Mouse (Mus musculus) forebrain, embryonic 11.5 days (tissue): ENCODE measurements around the gene Ikzf1. TPM values are rescaled to one million over a fixed set of nuclear protein-coding genes. Genes with fewer than 3 reads are reported as not detected.

ENCODE experiments used
- ATAC-seq: fragments of 200-750 bp; cut with Nextera tagmentation; replicated peaks from 2 replicates; pipeline ENCODE4 v1.8.0; 2017; ENCODE audit warnings: moderate TSS enrichment; ENCODE audit not compliant: low FRiP score
- DNase-seq: peaks from one replicate; pipeline ENCODE4 v3.0.0-alpha.2; 2017; ENCODE audit warnings: low spot score
- H3K27ac ChIP-seq: fragments of 300-500 bp; sonication (generic); 2 replicates; pipeline ENCODE4 v1.5.1; 2014; ENCODE audit warnings: low read depth, low read length
- H3K27me3 ChIP-seq: fragments of 300-500 bp; sonication (generic); 2 replicates; pipeline ENCODE4 v1.6.1; 2014; ENCODE audit warnings: mild to moderate bottlenecking, low read length, mixed read lengths; ENCODE audit not compliant: control insufficient read depth, insufficient read depth
- H3K36me3 ChIP-seq: fragments of 300-500 bp; sonication (generic); 2 replicates; pipeline ENCODE4 v1.6.1; 2014; ENCODE audit warnings: mild to moderate bottlenecking, low read length, moderate library complexity, mixed read lengths; ENCODE audit not compliant: control insufficient read depth, insufficient read depth
- H3K4me1 ChIP-seq: fragments of 300-500 bp; sonication (generic); replicated peaks from 2 replicates; pipeline ENCODE4 v1.6.1; 2014; ENCODE audit warnings: low read length, mixed read lengths; ENCODE audit not compliant: control insufficient read depth, insufficient read depth
- H3K4me2 ChIP-seq: fragments of 300-500 bp; sonication (generic); 2 replicates; pipeline ENCODE4 v1.6.1; 2014; ENCODE audit warnings: low read depth, mild to moderate bottlenecking, low read length, moderate library complexity, mixed read lengths; ENCODE audit not compliant: severe bottlenecking
- H3K4me3 ChIP-seq: fragments of 300-500 bp; sonication (generic); 2 replicates; pipeline ENCODE4 v1.5.1; 2014; ENCODE audit warnings: low read depth, low read length
- H3K9ac ChIP-seq: fragments of 300-500 bp; sonication (generic); 2 replicates; pipeline ENCODE4 v1.6.1; 2014; ENCODE audit warnings: low read length
- H3K9me3 ChIP-seq: fragments of 300-500 bp; sonication (generic); 2 replicates; pipeline ENCODE4 v1.6.1; 2016; ENCODE audit warnings: low read length, mixed read lengths; ENCODE audit not compliant: control insufficient read depth
- WGBS: fragments of 180-500 bp; shearing (Covaris S2); extraction: QIAGEN DNeasy Blood & Tissue Kit; methylation state at CpG from one replicate; pipeline ENCODE4 v1.1.7; 2014; 5-methylcytosine and 5-hydroxymethylcytosine counted together
- polyA plus RNA-seq: library from polyadenylated mRNA; unstranded; fragments of >200 nt; fragmentation: Nextera tagmentation; extraction: Ambion mirVana; gene quantifications from 2 replicates; pipeline ENCODE4 v1.2.1, GENCODE M21; 2014

The Ikzf1 gene
- polyA plus RNA-seq: 3.4 and 4.2 TPM in 2 replicates

GRCm38 (mm10) chr11:11684930-11685852 is at the start of gene Ikzf1:
Gene Ikzf1, plus strand, starts transcription at chr11:11685003.
- Histone ChIP-seq H3K27me3 (peaks cover 15% of the 10 kb centered on the region), H3K36me3 (no peaks in the 10 kb centered on the region), H3K27ac (no peak within 1 kb of the TSS), H3K9me3 (no peaks in the 10 kb centered on the region), H3K4me3 (peak within 1 kb of the TSS; percentile 67), H3K9ac (peak within 1 kb of the TSS; percentile 65), H3K4me1 (peaks cover 4% of the 10 kb centered on the region; the same call in 1 of the 2 replicates), H3K4me2 (peak within 1 kb of the TSS; percentile 97)
- under 1% methylated on average over 84 of the region's 100 CpGs for WGBS
- peak; percentile 74 for DNase-seq
- peak; percentile 71 for ATAC-seq

- H3K36me3 ChIP-seq: no peaks in the 10 kb centered on the region
- H3K4me2 ChIP-seq: no peak overlapping the region
- ATAC-seq (no peak), DNase-seq (no peak)
- H3K4me3 ChIP-seq: no peak overlapping the region
- H3K27me3 ChIP-seq: no peaks in the 10 kb centered on the region
- no peaks in the 10 kb centered on the region for H3K9me3 ChIP-seq
- H3K27ac ChIP-seq: no peak overlapping the region
- no peak overlapping the region for H3K9ac ChIP-seq
- H3K4me1 ChIP-seq: no peaks in the 10 kb centered on the region
Observed at GRCm38 (mm10) chr11:11644303-11644702, 40.5 kb upstream of the Ikzf1 start.

GRCm38 (mm10) chr11:11656388-11656787 is 28.4 kb upstream of the Ikzf1 start:
- Histone ChIP-seq H3K36me3 (no peaks in the 10 kb centered on the region), H3K4me2 (no peak overlapping the region), H3K9me3 (no peaks in the 10 kb centered on the region), H3K4me3 (no peak overlapping the region), H3K4me1 (no peaks in the 10 kb centered on the region), H3K27me3 (no peaks in the 10 kb centered on the region), H3K27ac (no peak overlapping the region), H3K9ac (no peak overlapping the region)
- DNase-seq (no peak), ATAC-seq (no peak)
- 80% methylated on average over 3 of the region's 3 CpGs for WGBS

GRCm38 (mm10) chr11:11656995-11657530 is 27.7 kb upstream of the Ikzf1 start:
- H3K9me3 ChIP-seq: no peaks in the 10 kb centered on the region
- H3K27ac ChIP-seq: no peak overlapping the region
- H3K4me3 ChIP-seq: no peak overlapping the region
- H3K4me2 ChIP-seq: no peak overlapping the region
- no peaks in the 10 kb centered on the region for H3K4me1 ChIP-seq
- no peak for ATAC-seq
- WGBS: 76% methylated on average over 5 of the region's 5 CpGs
- H3K27me3 ChIP-seq: no peaks in the 10 kb centered on the region
- H3K9ac ChIP-seq: no peak overlapping the region
- H3K36me3 ChIP-seq: no peaks in the 10 kb centered on the region
- no peak for DNase-seq

GRCm38 (mm10) chr11:11657634-11658033 is 27.2 kb upstream of the Ikzf1 start:
- 91% methylated on average over 4 of the region's 4 CpGs for whole genome bisulfite sequencing
- Histone ChIP-seq H3K4me1 (no peaks in the 10 kb centered on the region), H3K9me3 (no peaks in the 10 kb centered on the region), H3K27ac (no peak overlapping the region), H3K9ac (no peak overlapping the region), H3K4me3 (no peak overlapping the region), H3K36me3 (no peaks in the 10 kb centered on the region), H3K4me2 (no peak overlapping the region), H3K27me3 (no peaks in the 10 kb centered on the region)
- no peak for DNase-seq
- ATAC-seq: no peak

- no peak overlapping the region for H3K9ac ChIP-seq
- no peak overlapping the region for H3K27ac ChIP-seq
- no peak overlapping the region for H3K4me2 ChIP-seq
- H3K27me3 ChIP-seq: no peaks in the 10 kb centered on the region
- no peaks in the 10 kb centered on the region for H3K4me1 ChIP-seq
- no peaks in the 10 kb centered on the region for H3K9me3 ChIP-seq
- no peak overlapping the region for H3K4me3 ChIP-seq
- DNase-seq (no peak), ATAC-seq (no peak)
- 76% methylated on average over 4 of the region's 4 CpGs for WGBS
- H3K36me3 ChIP-seq: no peaks in the 10 kb centered on the region
Observed at GRCm38 (mm10) chr11:11658834-11659233, 26.0 kb upstream of the Ikzf1 start.

- DNase-seq: no peak
- no peaks in the 10 kb centered on the region for H3K36me3 ChIP-seq
- H3K9me3 ChIP-seq: no peaks in the 10 kb centered on the region
- H3K9ac ChIP-seq: no peak overlapping the region
- H3K4me2 ChIP-seq: no peak overlapping the region
- no peak for ATAC-seq
- H3K27ac ChIP-seq: no peak overlapping the region
- no peaks in the 10 kb centered on the region for H3K27me3 ChIP-seq
- H3K4me3 ChIP-seq: no peak overlapping the region
- no peaks in the 10 kb centered on the region for H3K4me1 ChIP-seq
- WGBS: 84% methylated on average over 4 of the region's 4 CpGs
Observed at GRCm38 (mm10) chr11:11660651-11661050, 24.2 kb upstream of the Ikzf1 start.

- Histone ChIP-seq H3K4me3 (no peak overlapping the region), H3K9me3 (no peaks in the 10 kb centered on the region), H3K27me3 (no peaks in the 10 kb centered on the region), H3K4me1 (no peaks in the 10 kb centered on the region), H3K36me3 (no peaks in the 10 kb centered on the region), H3K4me2 (no peak overlapping the region), H3K9ac (no peak overlapping the region), H3K27ac (no peak overlapping the region)
- DNase-seq: no peak
- ATAC-seq: no peak
- WGBS: 86% methylated on average over 4 of the region's 4 CpGs
Observed at GRCm38 (mm10) chr11:11667254-11667921, 17.4 kb upstream of the Ikzf1 start.
